Mouse (Mus musculus) C2C12 (cell line): Measurements from ENCODE around the gene Zswim8.

Source experiments
- CEBPB ChIP-seq: IDR thresholded peaks from one replicate; pipeline ENCODE4 v1.6.1; 2011; ENCODE audit warnings: low read depth, mild to moderate bottlenecking, control low read depth, moderate library complexity
- CTCF ChIP-seq: IDR thresholded peaks from one replicate; pipeline ENCODE4 v1.5.1; 2011; ENCODE audit not compliant: control insufficient read depth, insufficient read depth, insufficient read length
- FOSL1 ChIP-seq: IDR thresholded peaks from one replicate; pipeline ENCODE4 v1.8.0; 2011; ENCODE audit warnings: mild to moderate bottlenecking, low read length; ENCODE audit not compliant: poor library complexity, insufficient read depth, severe bottlenecking
- MAX ChIP-seq: IDR thresholded peaks from one replicate; pipeline ENCODE4 v1.6.1; 2011; ENCODE audit warnings: mild to moderate bottlenecking, control low read depth
- MYOD1 ChIP-seq: IDR thresholded peaks from one replicate; pipeline ENCODE4 v1.6.1; 2011; ENCODE audit warnings: low read depth; ENCODE audit not compliant: control insufficient read depth, insufficient read length
- MYOG ChIP-seq: IDR thresholded peaks from one replicate; pipeline ENCODE4 v1.6.1; 2011; ENCODE audit not compliant: control insufficient read depth, insufficient read length; ENCODE audit errors: extremely low read depth
- USF1 ChIP-seq: IDR thresholded peaks from one replicate; pipeline ENCODE4 v1.6.1; 2011; ENCODE audit warnings: low read depth, mild to moderate bottlenecking, control low read depth, moderate library complexity

- TF ChIP-seq CTCF, result no peak
- no peak for TF ChIP-seq CEBPB
- TF ChIP-seq MAX, result no peak
- TF ChIP-seq USF1, result no peak
- no peak for TF ChIP-seq MYOD1
- TF ChIP-seq MYOG, result no peak
- TF ChIP-seq FOSL1, result no peak
Observed at GRCm38 (mm10) chr14:20682498-20682897, 24.9 kb upstream of the Zswim8 start.
